Mouse (Mus musculus): ENCODE measurements at regions not wholly inside any gene's neighbourhood (a gene's known extent, or its start where the extent isn't known, plus 50 kb on each side); places are given as distances from the start of the nearest gene placed in this dataset.
A peak's percentile ranks its signal among the peaks of the same experiment; 100 is the strongest.

DNA sequence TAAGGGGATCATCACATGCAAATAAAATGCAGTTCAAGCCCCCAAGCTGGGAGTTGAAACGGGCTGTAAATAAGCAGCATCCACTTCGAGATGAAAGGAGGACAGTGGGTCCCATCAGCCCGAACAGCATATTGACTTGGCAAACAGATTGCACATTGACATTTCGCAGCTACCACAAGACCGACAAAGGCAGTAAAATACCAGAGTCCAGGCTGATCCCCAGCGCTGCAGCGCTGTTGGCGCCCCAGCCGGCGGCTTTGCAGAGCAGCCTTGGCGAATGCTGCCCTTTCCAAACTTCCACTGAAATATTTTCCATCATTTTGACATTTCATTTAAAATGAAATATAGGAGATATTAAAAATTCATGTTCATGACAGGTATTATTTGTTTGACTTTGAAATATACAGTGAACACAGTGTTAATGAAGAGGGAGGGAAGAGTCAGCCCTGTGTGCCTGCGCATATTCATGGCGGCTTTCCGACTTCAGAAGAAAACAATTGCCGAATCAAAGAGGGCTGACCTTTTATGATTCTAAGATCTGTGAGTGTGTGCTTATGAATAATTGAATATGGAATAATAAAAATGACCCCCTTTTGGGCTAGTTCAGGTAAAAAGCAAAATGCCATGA is 98.4 kb downstream of the Sqor start:
- no peak for DNase-seq (ENCODE audit: extremely low spot score in 1 of 2, low spot score in 1 of 2)

DNA sequence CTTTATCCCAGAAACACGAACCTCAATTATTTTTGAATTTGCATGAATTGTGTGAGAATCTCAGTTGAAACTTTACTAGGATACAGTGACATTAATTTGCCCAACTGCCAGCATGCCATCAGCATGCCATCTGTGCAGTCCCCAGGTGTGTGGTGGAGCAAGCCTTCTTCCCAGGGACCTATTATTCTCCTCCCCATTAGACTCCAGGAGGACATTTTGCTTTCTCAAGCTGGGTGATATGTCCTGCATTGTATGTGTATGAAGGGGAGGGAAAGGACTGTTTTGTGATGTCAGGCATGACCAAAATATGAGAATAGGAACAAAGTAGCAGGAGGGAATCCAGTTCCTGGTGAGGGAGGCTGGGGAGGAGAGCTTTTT is 98.9 kb downstream of the Sqor start:
- no peak for DNase-seq (ENCODE audit: extremely low spot score in 1 of 2, low spot score in 1 of 2)

DNA sequence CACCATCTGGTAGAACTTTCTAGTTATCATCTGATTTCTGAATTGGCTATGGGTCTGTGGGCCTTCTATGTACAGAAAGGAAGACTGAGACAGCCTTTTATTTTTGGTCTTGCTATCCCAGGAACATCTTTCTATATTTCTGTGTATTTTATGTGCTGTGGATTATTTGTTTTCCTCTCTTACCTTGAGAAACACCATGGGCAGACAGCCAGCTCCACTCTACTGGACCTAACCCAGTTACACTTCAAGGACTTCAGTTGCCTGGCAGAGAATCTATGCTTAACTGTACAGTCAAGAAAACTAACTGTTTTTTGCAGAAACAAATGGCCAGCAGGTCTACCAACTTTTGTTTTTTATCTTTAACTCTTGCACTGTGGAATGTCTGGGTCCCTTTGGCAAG is 122.1 kb downstream of the Sqor start:
- DNase-seq (ENCODE audit: extremely low spot score in 1 of 2, low spot score in 1 of 2), result no peak

DNA sequence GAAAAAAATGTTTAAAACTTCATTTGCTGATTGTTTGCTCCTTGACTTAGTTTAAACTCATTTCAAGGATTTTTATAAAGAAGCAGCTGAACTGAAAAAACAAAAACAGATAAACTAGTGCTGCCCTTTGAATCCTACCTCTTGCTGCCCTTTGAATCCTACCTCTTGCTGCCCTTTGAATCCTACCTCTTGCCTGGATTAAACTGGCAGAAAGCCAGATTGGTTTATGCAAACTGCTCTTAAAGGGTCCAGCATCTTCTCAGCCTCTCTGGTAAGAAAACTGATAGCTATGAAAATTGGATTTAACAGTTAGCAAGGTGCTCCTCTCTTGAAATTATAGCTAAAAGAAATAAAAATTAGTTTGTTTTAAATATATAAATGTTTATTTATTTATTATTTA is 122.5 kb downstream of the Sqor start:
- no peak for DNase-seq (ENCODE audit: extremely low spot score in 1 of 2, low spot score in 1 of 2)

DNA sequence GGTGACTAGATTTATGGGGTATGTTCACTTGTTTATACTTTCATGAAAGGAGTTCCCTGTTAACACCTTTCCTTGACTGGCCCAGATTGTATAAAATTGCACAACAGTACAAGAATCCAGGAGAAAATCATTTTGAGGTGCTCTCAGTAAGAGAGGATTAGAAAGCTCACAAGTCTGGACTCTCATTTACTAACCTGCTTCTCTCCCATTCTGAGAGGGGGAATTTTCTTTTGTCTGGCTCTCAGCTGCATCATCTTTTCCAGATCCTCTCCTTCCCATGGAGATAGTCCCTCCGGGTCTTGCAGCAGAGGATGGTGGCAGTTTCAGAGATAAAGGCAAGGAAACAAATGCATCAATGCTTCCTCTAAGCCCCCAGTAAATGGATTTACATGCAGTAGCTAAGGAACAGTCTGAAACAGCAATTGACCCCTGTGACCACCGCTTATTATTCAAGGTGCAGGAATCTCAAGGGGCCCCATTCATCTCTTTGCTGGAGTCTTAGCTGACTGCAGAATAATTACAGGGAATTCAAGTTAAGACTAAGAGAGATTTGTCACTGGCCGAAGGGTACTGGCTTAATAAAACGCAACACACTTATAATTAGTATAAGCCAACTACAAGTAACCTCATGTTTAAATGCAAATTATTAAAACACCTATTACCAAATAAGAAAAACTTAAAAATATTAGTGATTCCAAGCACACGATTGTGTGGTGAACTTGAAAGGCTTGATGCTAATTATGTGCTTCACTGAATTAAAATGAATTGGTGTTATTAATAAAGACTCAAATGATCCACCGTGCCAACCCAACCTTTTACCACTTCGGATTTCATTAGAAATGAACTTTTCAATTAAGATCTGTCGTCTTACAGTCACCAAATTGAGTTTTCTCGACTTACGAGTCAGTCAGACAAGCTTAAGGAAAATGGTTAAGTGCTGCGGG is 140.4 kb downstream of the Sqor start:
- DNase-seq (ENCODE audit: extremely low spot score in 1 of 2, low spot score in 1 of 2), result no peak

DNA sequence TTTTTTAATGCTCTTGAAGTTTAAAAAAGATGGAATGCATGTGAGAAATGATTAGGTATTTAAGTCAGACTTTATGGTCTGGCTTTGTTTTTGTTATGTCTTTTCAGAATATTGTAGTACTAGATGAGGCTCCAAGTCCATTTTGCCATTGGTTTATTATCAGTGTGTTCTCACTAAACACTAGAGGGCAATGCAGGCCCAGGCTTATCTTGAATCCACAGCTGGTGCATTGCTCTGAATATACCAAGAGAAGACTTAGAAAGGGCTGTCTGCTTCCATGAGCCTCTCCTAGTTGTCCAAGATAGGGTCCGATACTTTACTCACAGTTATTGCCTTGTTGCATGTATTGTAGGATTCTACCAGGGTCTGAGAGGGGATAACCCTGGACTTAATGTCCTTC is 151.7 kb downstream of the Sqor start:
- peak in 1 of 2 experiments; percentile 70 for DNase-seq (ENCODE audit: extremely low spot score in 1 of 2, low spot score in 1 of 2)

DNA sequence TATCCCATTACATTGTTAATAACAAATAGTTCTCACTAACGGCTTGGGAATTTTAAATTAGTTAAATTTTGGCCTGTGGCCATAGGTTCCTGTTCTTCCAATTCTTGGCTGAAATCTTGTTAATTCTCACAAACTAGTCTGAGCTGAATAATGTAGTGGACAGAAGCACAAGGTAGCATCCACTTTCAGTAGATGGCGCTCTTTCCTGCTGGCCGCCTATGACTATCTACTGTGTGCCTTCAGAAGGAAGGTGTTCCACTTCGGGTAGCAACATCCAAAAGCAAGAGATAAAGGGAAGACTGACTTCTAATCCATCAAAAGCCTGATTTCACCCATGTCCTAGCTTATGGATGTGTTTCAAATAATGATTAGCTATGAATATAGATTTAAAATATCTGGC is 172.9 kb downstream of the Sqor start:
- peak in 1 of 2 experiments; percentile 69 for DNase-seq (ENCODE audit: extremely low spot score in 1 of 2, low spot score in 1 of 2)

DNA sequence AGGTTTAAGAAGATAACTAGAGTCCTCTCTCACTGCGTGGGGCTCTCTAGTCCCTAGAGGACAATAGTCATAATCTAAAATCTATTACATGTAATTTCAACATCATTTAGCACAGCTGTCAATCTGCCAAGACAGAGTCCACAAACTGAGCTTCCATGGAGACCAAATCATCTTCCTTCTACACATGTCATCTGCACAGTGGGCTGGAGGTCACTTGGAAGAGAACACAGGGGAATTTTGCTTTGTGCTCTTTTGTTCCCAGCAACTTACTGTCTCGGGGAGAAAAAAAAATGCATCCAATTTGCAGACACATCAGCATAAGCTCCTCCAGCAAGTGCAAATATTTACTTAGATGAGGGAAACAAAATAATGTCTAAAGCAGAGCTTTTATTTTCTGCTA is 179.8 kb downstream of the Sqor start:
- no peak for DNase-seq (ENCODE audit: extremely low spot score in 1 of 2, low spot score in 1 of 2)

DNA sequence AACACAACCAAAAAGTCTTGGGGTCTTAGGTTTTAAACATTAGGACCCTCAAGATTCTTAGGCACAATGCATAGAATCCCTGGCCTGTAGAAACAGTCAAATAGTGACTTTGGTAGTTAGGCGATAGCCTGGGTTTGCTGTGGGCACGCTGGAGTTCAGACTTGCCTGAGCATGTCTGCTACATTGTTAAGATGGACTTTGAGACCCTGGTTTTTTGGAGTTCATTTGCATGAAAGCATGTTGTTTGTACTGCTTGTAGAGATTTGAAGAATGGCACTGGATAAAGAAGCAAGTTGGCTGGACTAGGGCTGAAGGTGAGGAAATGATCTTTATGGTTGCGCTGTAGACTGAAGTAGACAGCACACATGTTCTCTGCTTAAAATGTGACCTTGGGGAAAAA is 180.9 kb downstream of the Sqor start:
- DNase-seq (ENCODE audit: extremely low spot score in 1 of 2, low spot score in 1 of 2), result no peak

DNA sequence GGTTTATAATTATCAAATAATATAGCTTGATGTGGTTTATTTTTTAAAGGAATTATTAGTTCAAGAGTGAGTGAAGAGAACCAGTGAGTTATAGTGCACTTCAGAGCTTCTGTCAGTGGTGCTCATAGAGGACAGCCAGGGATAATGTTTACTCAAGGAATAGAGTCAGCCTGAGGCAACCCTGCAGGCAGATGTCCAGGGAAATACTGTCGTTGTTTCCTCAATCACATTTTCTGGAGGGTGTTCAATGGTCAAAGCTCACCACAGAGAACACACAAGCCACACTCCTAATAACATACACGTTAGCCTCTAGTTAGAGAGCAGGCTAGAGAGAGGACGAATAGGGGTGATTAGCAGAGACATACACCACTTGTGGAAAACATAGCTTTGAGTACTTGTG is 184.0 kb downstream of the Sqor start:
- no peak for DNase-seq (ENCODE audit: extremely low spot score in 1 of 2, low spot score in 1 of 2)

DNA sequence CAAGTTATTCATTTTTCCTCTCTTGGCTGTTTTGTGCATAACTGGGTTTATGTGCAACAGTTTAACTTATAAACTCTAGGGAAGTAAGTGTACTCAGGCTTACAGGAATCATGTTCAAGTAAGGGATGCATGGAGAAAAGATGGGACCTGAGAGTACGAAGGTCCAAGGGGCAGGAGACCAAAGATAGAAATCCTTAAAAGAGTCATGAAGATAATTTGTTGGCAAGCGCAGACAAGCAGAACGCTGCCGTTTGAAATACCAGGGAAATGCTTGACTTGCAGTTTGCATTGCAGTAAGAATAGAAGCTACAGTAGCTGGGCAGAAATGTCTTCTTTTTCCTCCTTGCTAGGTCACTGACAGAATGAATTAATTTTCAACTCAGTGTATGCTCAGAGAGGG is 196.7 kb downstream of the Sqor start:
- no peak for DNase-seq (ENCODE audit: extremely low spot score in 1 of 2, low spot score in 1 of 2)

DNA sequence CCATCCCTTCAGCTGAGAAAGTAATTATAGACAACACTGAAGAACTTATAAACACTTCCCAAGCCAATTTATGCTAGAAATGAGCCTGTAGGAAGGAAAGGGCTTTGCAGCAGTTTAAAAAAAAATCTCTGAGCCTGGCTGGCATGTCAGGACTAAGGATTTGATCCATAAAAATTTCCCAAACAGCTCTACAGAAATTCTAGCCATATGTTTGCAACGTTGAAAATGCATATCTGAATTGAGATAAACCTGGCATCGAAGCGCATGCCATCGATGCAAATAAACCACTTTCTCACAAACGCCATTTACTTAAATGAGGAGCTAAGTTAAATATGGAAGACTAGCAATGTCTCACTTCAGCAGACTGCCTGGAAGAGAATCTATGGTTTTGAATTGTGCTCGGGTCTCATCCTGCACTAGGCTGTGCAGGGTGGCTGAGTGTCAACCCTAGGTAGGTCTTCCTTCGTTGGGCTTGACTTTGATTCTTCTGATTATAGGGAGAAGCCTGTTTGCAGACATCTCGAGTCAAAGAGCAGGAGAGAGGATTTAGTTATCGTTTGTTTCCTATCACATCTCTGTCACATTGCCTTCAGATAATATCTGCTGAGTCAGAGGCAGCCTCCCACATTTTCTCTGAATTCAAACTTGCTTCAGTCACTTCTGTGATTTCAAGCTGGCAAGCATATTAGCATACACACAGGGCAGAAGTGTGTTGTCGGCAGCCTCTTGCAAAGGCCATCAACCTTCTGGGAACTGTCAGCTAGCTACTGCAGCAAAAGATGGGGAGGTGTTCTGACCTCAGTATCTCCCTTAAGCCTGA is 204.0 kb downstream of the Sqor start:
- peak; percentile 56 to 62 for DNase-seq (ENCODE audit: extremely low spot score in 1 of 2, low spot score in 1 of 2)
